Mouse (Mus musculus) heart, embryonic 14.5 days (tissue): ENCODE results near the gene Epha4. TPM values are rescaled to one million over a fixed set of nuclear protein-coding genes. Genes with fewer than 3 reads are reported as not detected.

ENCODE experiments used
- ATAC-seq: fragments of 200-750 bp; cut with Nextera tagmentation; 2 replicates; pipeline ENCODE4 v1.8.0; 2017; ENCODE audit warnings: low read depth, moderate TSS enrichment; ENCODE audit not compliant: insufficient number of reproducible peaks, insufficient read depth, low FRiP score
- H3K27ac ChIP-seq, 2 experiments: fragments of 200-500 bp in 1 of 2; fragments of 300-500 bp in 1 of 2; sonication (generic) in 1 of 2; replicated peaks in 1 of 2; 2 replicates each; pipeline ENCODE4 v1.5.1; 2012 to 2014; ENCODE audit warnings: low read depth in 2 of 2, low read length in 2 of 2, control low read depth in 1 of 2, mild to moderate bottlenecking in 1 of 2, mixed read lengths in 1 of 2; ENCODE audit not compliant: control insufficient read depth in 1 of 2, insufficient read depth in 1 of 2
- H3K27me3 ChIP-seq: fragments of 300-500 bp; sonication (generic); 2 replicates; pipeline ENCODE4 v1.6.1; 2014; ENCODE audit warnings: mild to moderate bottlenecking, low read length, control low read depth; ENCODE audit not compliant: control insufficient read depth, insufficient read depth
- H3K36me3 ChIP-seq: fragments of 300-500 bp; sonication (generic); 2 replicates; pipeline ENCODE4 v1.6.1; 2014; ENCODE audit warnings: mild to moderate bottlenecking, control low read depth, low read length, mixed read lengths; ENCODE audit not compliant: control insufficient read depth, insufficient read depth
- H3K4me1 ChIP-seq, 2 experiments: fragments of 200-500 bp in 1 of 2; fragments of 300-500 bp in 1 of 2; sonication (generic) in 1 of 2; 2 replicates each; pipeline ENCODE4 v1.6.1; 2012 to 2014; ENCODE audit warnings: low read length in 2 of 2, control low read depth in 1 of 2, mixed read lengths in 1 of 2; ENCODE audit not compliant: control insufficient read depth in 2 of 2, insufficient read depth in 2 of 2
- H3K4me2 ChIP-seq: fragments of 300-500 bp; sonication (generic); 2 replicates; pipeline ENCODE4 v1.6.1; 2014; ENCODE audit warnings: mild to moderate bottlenecking, low read length
- H3K4me3 ChIP-seq, 2 experiments: fragments of 200-500 bp in 1 of 2; fragments of 300-500 bp in 1 of 2; sonication (generic) in 1 of 2; 2 replicates each; pipeline ENCODE4 v1.5.1; 2012 to 2014; ENCODE audit warnings: low read length in 2 of 2, mild to moderate bottlenecking in 2 of 2, control low read depth in 1 of 2, low read depth in 1 of 2, moderate library complexity in 1 of 2; ENCODE audit not compliant: control insufficient read depth in 1 of 2, insufficient read depth in 1 of 2
- H3K9ac ChIP-seq: fragments of 300-500 bp; sonication (generic); 2 replicates; pipeline ENCODE4 v1.6.1; 2014; ENCODE audit warnings: mild to moderate bottlenecking, low read length
- H3K9me3 ChIP-seq: fragments of 300-500 bp; sonication (generic); 2 replicates; pipeline ENCODE4 v1.6.1; 2016; ENCODE audit warnings: low read length, control low read depth; ENCODE audit not compliant: control insufficient read depth
- WGBS: fragments of 180-500 bp; shearing (Covaris S2); extraction: QIAGEN DNeasy Blood & Tissue Kit; methylation state at CpG from one replicate; pipeline ENCODE4 v1.1.7; 2014; 5-methylcytosine and 5-hydroxymethylcytosine counted together
- polyA plus RNA-seq: library from polyadenylated mRNA; unstranded; fragments of >200 nt; fragmentation: Nextera tagmentation; extraction: Ambion mirVana; gene quantifications from 2 replicates; pipeline ENCODE4 v1.2.1, GENCODE M21; 2014

Epha4 gene
- polyA plus RNA-seq, 1 experiment from 2014 or later: 14.1 TPM

DNA sequence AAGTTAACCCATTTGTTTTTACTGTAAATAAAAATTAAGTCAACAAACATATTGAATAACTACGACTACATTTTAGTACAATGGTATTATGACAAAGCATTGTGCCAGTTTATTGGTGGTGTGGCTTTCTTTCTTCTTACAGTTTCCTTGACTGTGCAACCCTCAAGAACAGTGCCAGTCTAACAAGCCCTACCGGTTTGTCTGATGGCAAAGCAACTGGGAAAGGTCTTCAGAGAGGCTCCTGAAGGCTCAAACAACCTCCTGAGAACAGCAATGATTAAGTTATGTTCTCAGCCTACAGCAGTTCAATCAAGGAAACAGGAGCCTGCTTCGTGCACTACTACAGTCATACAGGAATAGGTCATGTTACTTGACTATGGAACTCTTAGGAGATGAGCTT is 93.8 kb downstream of the Epha4 start:
- H3K27me3 ChIP-seq: no peaks in the 10 kb centered on the region
- no peaks in the 10 kb centered on the region for H3K36me3 ChIP-seq
- no peaks in the 10 kb centered on the region; a peak in 4 of 4 replicates for H3K4me1 ChIP-seq
- H3K9me3 ChIP-seq: no peaks in the 10 kb centered on the region
- ATAC-seq: no peak
- H3K4me3 ChIP-seq: no peak overlapping the region
- no peak overlapping the region for H3K9ac ChIP-seq
- no peak overlapping the region for H3K4me2 ChIP-seq
- WGBS: 83% methylated on average over 3 of the region's 3 CpGs
- H3K27ac ChIP-seq: no peak overlapping the region

- 63% methylated on average over 2 of the region's 2 CpGs for WGBS
- no peak overlapping the region for H3K4me2 ChIP-seq
- H3K36me3 ChIP-seq: no peaks in the 10 kb centered on the region
- no peaks in the 10 kb centered on the region; a peak in 4 of 4 replicates for H3K4me1 ChIP-seq
- no peaks in the 10 kb centered on the region for H3K27me3 ChIP-seq
- no peak overlapping the region for H3K4me3 ChIP-seq
- ATAC-seq: no peak
- no peak overlapping the region for H3K9ac ChIP-seq
- H3K9me3 ChIP-seq: no peaks in the 10 kb centered on the region
- no peak overlapping the region for H3K27ac ChIP-seq
Measured at GRCm38 (mm10) chr1:77420348-77420747, 94.5 kb downstream of the Epha4 start.

- Histone ChIP-seq H3K9me3 (no peaks in the 10 kb centered on the region), H3K36me3 (no peaks in the 10 kb centered on the region), H3K27ac (no peak overlapping the region), H3K4me2 (no peak overlapping the region), H3K4me1 (peaks cover 0 to 7% of the 10 kb centered on the region in 2 experiments), H3K9ac (no peak overlapping the region), H3K27me3 (no peaks in the 10 kb centered on the region), H3K4me3 (no peak overlapping the region)
- 62% methylated on average over 4 of the region's 4 CpGs for WGBS
- ATAC-seq: no peak
Measured at GRCm38 (mm10) chr1:77416872-77417271, 98.0 kb downstream of the Epha4 start.

- no peak overlapping the region for H3K4me2 ChIP-seq
Measured at GRCm38 (mm10) chr1:77412871-77413669, 101.8 kb downstream of the Epha4 start.

DNA sequence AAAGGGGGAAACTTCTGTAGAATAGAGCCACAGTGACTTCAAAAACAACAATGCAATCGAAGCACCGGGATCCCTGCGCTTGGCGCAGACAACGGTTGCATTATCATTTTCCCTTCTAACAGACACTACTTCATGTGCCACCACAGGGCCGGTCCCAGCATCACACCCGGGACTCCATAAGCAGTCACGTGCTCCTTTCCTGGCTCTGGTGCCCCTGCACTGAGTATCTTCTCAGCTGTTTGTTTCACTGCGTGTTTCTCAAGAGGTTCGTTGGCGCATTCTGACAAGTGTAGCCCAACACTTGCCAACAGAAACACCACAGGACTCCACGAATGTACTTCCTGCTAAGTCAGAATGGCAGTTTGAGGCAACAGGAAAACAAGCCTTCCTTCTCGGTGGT is 102.6 kb downstream of the Epha4 start:
- Histone ChIP-seq H3K4me3 (no peak overlapping the region), H3K27me3 (no peaks in the 10 kb centered on the region), H3K4me1 (peaks cover 0 to 7% of the 10 kb centered on the region in 2 experiments; a peak in 2 of 4 replicates), H3K36me3 (no peaks in the 10 kb centered on the region), H3K9me3 (no peaks in the 10 kb centered on the region), H3K4me2 (no peak overlapping the region), H3K27ac (no peak overlapping the region), H3K9ac (no peak overlapping the region)
- WGBS: 57% methylated on average over 13 of the region's 13 CpGs
- no peak for ATAC-seq

More at GRCm38 (mm10) chr1:77412871-77413669, 101.8 kb downstream of the Epha4 start:
- Histone ChIP-seq H3K27ac (no peak overlapping the region), H3K4me3 (no peak overlapping the region), H3K36me3 (no peaks in the 10 kb centered on the region), H3K27me3 (no peaks in the 10 kb centered on the region), H3K4me1 (peaks cover 0 to 7% of the 10 kb centered on the region in 2 experiments; a peak in 2 of 4 replicates), H3K9ac (no peak overlapping the region), H3K9me3 (no peaks in the 10 kb centered on the region)
- ATAC-seq: no peak
- 42% methylated on average over 9 of the region's 9 CpGs for WGBS

GRCm38 (mm10) chr1:77411222-77411621 is 103.7 kb downstream of the Epha4 start:
- Histone ChIP-seq H3K36me3 (no peaks in the 10 kb centered on the region), H3K9me3 (no peaks in the 10 kb centered on the region), H3K4me3 (no peak overlapping the region), H3K4me1 (peaks cover 0 to 7% of the 10 kb centered on the region in 2 experiments; a peak in 2 of 4 replicates), H3K4me2 (no peak overlapping the region), H3K9ac (no peak overlapping the region), H3K27ac (no peak overlapping the region), H3K27me3 (no peaks in the 10 kb centered on the region)
- WGBS: 91% methylated on average over 4 of the region's 4 CpGs
- ATAC-seq: no peak

GRCm38 (mm10) chr1:77410716-77411115 is 104.2 kb downstream of the Epha4 start:
- 95% methylated on average over 2 of the region's 2 CpGs for WGBS
- Histone ChIP-seq H3K9me3 (no peaks in the 10 kb centered on the region), H3K4me3 (no peak overlapping the region), H3K27ac (no peak overlapping the region), H3K9ac (no peak overlapping the region), H3K27me3 (no peaks in the 10 kb centered on the region), H3K4me2 (no peak overlapping the region), H3K4me1 (peaks cover 0 to 7% of the 10 kb centered on the region in 2 experiments; a peak in 2 of 4 replicates), H3K36me3 (no peaks in the 10 kb centered on the region)
- ATAC-seq: no peak
